Mouse (Mus musculus): ENCODE data around the gene C1ra.

DNA sequence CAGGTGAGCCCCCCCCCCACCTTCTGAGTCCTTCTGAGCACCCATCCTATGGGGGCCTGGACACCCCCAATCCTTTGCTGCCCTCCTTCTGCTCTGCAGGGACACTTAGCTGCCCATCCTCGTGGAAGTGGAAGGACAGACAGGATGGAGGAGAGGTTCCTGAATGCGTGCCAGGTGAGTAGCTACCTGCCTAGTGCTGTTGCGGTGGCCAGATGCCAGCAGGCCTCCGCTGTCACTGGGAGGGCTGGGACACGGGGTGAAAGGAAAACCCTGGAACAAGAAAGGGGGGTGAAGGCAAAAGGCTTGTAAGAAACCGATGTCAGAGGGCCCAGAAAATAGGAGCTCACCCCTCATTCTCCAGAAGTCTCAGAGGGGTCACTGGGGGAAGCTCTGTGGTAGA is 5.2 kb upstream of the C1ra start:
- TF ChIP-seq CTCF (IDR thresholded peaks at IDR 0.05; ENCODE audit: low read depth, low read length) (no peak), POLR2AphosphoS5 (IDR thresholded peaks at IDR 0.05; ENCODE audit: insufficient replicate concordance, low read depth, low read length) (no peak), TAL1 (conservative IDR thresholded peaks at IDR 0.05; ENCODE audit: low read depth, low read length) (no peak), GATA1 (IDR thresholded peaks at IDR 0.05; ENCODE audit: borderline replicate concordance, low read length) (no peak)
